Mouse (Mus musculus) limb, embryonic 13.5 days (tissue): ENCODE measurements at regions not wholly inside any gene's neighbourhood (a gene's known extent, or its start where the extent isn't known, plus 50 kb on each side); places are given as distances from the start of the nearest gene placed in this dataset.

Experiments
- ATAC-seq: fragments of 200-750 bp; cut with Nextera tagmentation; 2 replicates; pipeline ENCODE4 v1.8.0; 2017; ENCODE audit warnings: low read depth, moderate number of reproducible peaks, moderate TSS enrichment; ENCODE audit not compliant: low FRiP score
- H3K27ac ChIP-seq: fragments of 300-500 bp; sonication (generic); 2 replicates; pipeline ENCODE4 v1.5.1; 2015; ENCODE audit warnings: inconsistent platforms, mild to moderate bottlenecking, moderate library complexity
- H3K27me3 ChIP-seq: fragments of 300-500 bp; sonication (generic); 2 replicates; pipeline ENCODE4 v1.6.1; 2015; ENCODE audit warnings: mild to moderate bottlenecking, inconsistent platforms
- H3K36me3 ChIP-seq: fragments of 300-500 bp; sonication (generic); 2 replicates; pipeline ENCODE4 v1.6.1; 2015; ENCODE audit warnings: inconsistent platforms, mild to moderate bottlenecking, moderate library complexity
- H3K4me1 ChIP-seq: fragments of 300-500 bp; sonication (generic); 2 replicates; pipeline ENCODE4 v1.6.1; 2015; ENCODE audit warnings: inconsistent platforms
- H3K4me2 ChIP-seq: fragments of 300-500 bp; sonication (generic); replicated peaks from 2 replicates; pipeline ENCODE4 v1.6.1; 2015; ENCODE audit warnings: inconsistent platforms, mild to moderate bottlenecking, moderate library complexity
- H3K4me3 ChIP-seq: fragments of 300-500 bp; sonication (generic); 2 replicates; pipeline ENCODE4 v1.5.1; 2015; ENCODE audit warnings: moderate library complexity, mild to moderate bottlenecking, inconsistent platforms
- H3K9ac ChIP-seq: fragments of 300-500 bp; sonication (generic); 2 replicates; pipeline ENCODE4 v1.6.1; 2015; ENCODE audit warnings: mild to moderate bottlenecking, inconsistent platforms
- H3K9me3 ChIP-seq: fragments of 300-500 bp; sonication (generic); 2 replicates; pipeline ENCODE4 v1.6.1; 2016; ENCODE audit warnings: inconsistent platforms
- WGBS: fragments of 180-500 bp; shearing (Covaris S2); methylation state at CpG from one replicate; pipeline ENCODE4 v1.1.7; 2015; 5-methylcytosine and 5-hydroxymethylcytosine counted together

- WGBS = 39% methylated on average over 3 of the region's 3 CpGs
- no peak for ATAC-seq
- H3K4me1 ChIP-seq = peaks cover 19% of the 10 kb centered on the region
Observed at GRCm38 (mm10) chr13:25729327-25729892, 459.1 kb upstream of the Nrsn1 start.

DNA sequence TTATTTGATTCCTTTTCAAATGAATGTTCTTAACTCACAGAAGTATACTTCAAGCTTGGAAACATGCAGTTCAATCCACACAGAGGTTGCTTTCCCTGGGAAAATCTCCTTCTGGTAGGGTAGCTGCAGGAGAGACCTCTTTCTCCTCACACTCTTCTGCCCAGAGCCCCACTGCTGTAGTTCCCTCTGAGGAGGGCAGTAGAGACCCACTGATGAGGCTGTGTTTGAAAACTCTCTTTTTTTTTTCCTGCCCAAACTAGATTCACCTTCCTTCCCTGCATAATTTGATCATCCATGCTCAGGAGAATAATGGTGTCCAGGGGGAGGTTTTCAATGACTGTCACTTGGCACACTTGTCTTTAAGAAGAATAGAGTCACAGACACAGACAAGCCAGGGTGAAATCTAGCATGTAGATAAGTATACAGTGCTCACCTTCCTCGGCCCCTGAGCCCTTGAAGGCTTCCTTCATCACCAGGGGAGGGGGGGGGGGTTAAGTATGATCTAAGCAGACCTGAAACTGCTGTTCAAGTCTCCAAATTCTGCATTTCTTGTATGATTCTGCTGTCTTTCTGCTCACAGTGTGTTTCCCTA, 457.3 kb upstream of the Nrsn1 start:
- WGBS = 73% methylated on average over 1 of the region's 1 CpGs
- Histone ChIP-seq H3K36me3 (no peaks in the 10 kb centered on the region), H3K4me2 (no peak overlapping the region), H3K9me3 (no peaks in the 10 kb centered on the region), H3K27me3 (no peaks in the 10 kb centered on the region), H3K9ac (no peak overlapping the region), H3K4me3 (no peak overlapping the region), H3K27ac (no peak overlapping the region), H3K4me1 (peaks cover 29% of the 10 kb centered on the region)
- ATAC-seq = no peak

More at GRCm38 (mm10) chr13:25729327-25729892, 459.1 kb upstream of the Nrsn1 start:
- Histone ChIP-seq H3K27ac (no peak overlapping the region), H3K27me3 (no peaks in the 10 kb centered on the region), H3K9me3 (no peaks in the 10 kb centered on the region), H3K9ac (no peak overlapping the region), H3K36me3 (no peaks in the 10 kb centered on the region), H3K4me3 (no peak overlapping the region), H3K4me2 (no peak overlapping the region)

GRCm38 (mm10) chr13:25722595-25723525, 452.6 kb upstream of the Nrsn1 start:
- H3K9ac ChIP-seq = no peak overlapping the region
- 32% methylated on average over 4 of the region's 4 CpGs for WGBS
- no peak overlapping the region for H3K4me3 ChIP-seq
- H3K9me3 ChIP-seq = no peaks in the 10 kb centered on the region
- no peak for ATAC-seq
- no peaks in the 10 kb centered on the region for H3K36me3 ChIP-seq
- no peaks in the 10 kb centered on the region for H3K27me3 ChIP-seq
- H3K4me2 ChIP-seq = no peak overlapping the region
- peak overlapping the region; percentile 4; the same call in 1 of the 2 replicates for H3K27ac ChIP-seq
- peaks cover 15% of the 10 kb centered on the region; the same call in 1 of the 2 replicates for H3K4me1 ChIP-seq

DNA sequence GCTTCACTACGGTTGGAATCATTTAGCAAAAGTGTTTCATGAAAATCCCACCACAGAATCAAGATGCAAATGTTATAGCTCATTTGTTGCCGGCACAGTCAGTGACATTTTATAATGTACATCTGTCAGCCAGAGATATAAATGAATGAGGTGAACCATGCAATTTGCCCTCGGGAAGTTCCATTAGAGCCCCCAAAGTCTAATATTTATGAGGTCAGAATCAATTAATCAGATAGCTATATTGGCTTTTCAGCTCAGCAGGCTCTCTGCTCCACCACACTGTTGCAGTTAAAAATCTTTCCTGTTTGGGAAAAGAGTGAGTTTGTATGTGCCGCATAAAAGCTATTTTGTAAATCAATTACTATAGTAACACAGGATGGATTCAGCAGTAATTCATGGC, 430.7 kb upstream of the Nrsn1 start:
- no peaks in the 10 kb centered on the region for H3K9me3 ChIP-seq
- no peaks in the 10 kb centered on the region for H3K36me3 ChIP-seq
- no peak for ATAC-seq
- H3K9ac ChIP-seq = no peak overlapping the region
- H3K27ac ChIP-seq = no peak overlapping the region
- no peak overlapping the region for H3K4me2 ChIP-seq
- no peak overlapping the region for H3K4me3 ChIP-seq
- WGBS = 34% methylated on average over 4 of the region's 4 CpGs
- H3K4me1 ChIP-seq = no peaks in the 10 kb centered on the region; the same call in 1 of the 2 replicates
- H3K27me3 ChIP-seq = no peaks in the 10 kb centered on the region

- Histone ChIP-seq H3K9ac (no peak overlapping the region), H3K27me3 (no peaks in the 10 kb centered on the region), H3K9me3 (no peaks in the 10 kb centered on the region), H3K4me1 (no peaks in the 10 kb centered on the region), H3K27ac (no peak overlapping the region), H3K4me2 (no peak overlapping the region), H3K4me3 (no peak overlapping the region), H3K36me3 (no peaks in the 10 kb centered on the region)
- ATAC-seq = no peak
- WGBS = 75% methylated on average over 1 of the region's 1 CpGs
Observed at GRCm38 (mm10) chr13:25695956-25696355, 425.7 kb upstream of the Nrsn1 start.

DNA sequence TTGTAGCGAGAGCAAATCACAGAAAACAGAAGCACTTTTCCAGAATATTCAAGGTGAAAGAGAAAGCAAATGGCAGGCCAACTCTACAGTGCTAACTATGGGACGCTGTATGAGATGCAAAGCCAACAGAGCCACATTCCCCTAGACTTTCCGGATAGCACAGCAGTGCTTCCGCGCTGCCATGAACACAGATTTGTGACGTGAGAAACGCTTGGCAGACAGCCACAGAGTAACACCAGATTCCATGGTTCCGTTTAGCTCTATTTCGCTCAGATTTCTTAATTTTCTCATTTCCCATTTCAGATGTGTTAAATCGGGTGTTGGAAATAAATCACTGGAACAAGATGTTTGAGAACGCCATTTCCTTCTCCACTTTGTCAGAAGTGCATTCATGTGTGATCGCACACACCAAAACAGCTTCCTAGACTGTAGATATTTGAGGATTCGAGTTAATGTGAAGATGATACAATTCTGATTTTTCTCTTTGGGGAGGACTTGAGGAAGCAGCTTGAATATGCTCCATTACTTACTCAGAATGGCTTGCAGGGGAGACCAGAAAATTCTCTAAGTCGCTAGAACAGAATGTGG, 424.8 kb upstream of the Nrsn1 start:
- Histone ChIP-seq H3K36me3 (no peaks in the 10 kb centered on the region), H3K4me3 (no peak overlapping the region), H3K27me3 (no peaks in the 10 kb centered on the region), H3K9me3 (no peaks in the 10 kb centered on the region), H3K27ac (no peak overlapping the region), H3K4me1 (no peaks in the 10 kb centered on the region), H3K9ac (no peak overlapping the region), H3K4me2 (no peak overlapping the region)
- ATAC-seq = no peak
- 74% methylated on average over 14 of the region's 14 CpGs for WGBS

- no peak for ATAC-seq
- H3K9me3 ChIP-seq = no peaks in the 10 kb centered on the region; the same call in 1 of the 2 replicates
- H3K4me3 ChIP-seq = no peak overlapping the region
- no peaks in the 10 kb centered on the region for H3K27me3 ChIP-seq
- no peak overlapping the region for H3K9ac ChIP-seq
- no peak overlapping the region for H3K27ac ChIP-seq
- H3K36me3 ChIP-seq = no peaks in the 10 kb centered on the region
- WGBS = 90% methylated on average over 2 of the region's 2 CpGs
- H3K4me1 ChIP-seq = no peaks in the 10 kb centered on the region
- no peak overlapping the region for H3K4me2 ChIP-seq
Observed at GRCm38 (mm10) chr13:25678221-25678735, 408.0 kb upstream of the Nrsn1 start.

- 87% methylated on average over 6 of the region's 6 CpGs for WGBS
- no peak for ATAC-seq
- no peaks in the 10 kb centered on the region for H3K4me1 ChIP-seq
Observed at GRCm38 (mm10) chr13:25675208-25675607, 404.9 kb upstream of the Nrsn1 start.

GRCm38 (mm10) chr13:25666022-25666421, 395.7 kb upstream of the Nrsn1 start:
- H3K36me3 ChIP-seq = no peaks in the 10 kb centered on the region
- WGBS = 79% methylated on average over 3 of the region's 3 CpGs
- ATAC-seq = no peak
- no peaks in the 10 kb centered on the region for H3K9me3 ChIP-seq
- H3K4me1 ChIP-seq = no peaks in the 10 kb centered on the region
- H3K4me2 ChIP-seq = no peak overlapping the region
- no peak overlapping the region for H3K4me3 ChIP-seq
- no peak overlapping the region for H3K9ac ChIP-seq
- no peaks in the 10 kb centered on the region for H3K27me3 ChIP-seq
- H3K27ac ChIP-seq = no peak overlapping the region

More at GRCm38 (mm10) chr13:25675208-25675607, 404.9 kb upstream of the Nrsn1 start:
- no peak overlapping the region for H3K27ac ChIP-seq
- H3K4me2 ChIP-seq = no peak overlapping the region
- no peaks in the 10 kb centered on the region for H3K9me3 ChIP-seq
- no peak overlapping the region for H3K4me3 ChIP-seq
- H3K36me3 ChIP-seq = no peaks in the 10 kb centered on the region
- no peak overlapping the region for H3K9ac ChIP-seq
- H3K27me3 ChIP-seq = no peaks in the 10 kb centered on the region

DNA sequence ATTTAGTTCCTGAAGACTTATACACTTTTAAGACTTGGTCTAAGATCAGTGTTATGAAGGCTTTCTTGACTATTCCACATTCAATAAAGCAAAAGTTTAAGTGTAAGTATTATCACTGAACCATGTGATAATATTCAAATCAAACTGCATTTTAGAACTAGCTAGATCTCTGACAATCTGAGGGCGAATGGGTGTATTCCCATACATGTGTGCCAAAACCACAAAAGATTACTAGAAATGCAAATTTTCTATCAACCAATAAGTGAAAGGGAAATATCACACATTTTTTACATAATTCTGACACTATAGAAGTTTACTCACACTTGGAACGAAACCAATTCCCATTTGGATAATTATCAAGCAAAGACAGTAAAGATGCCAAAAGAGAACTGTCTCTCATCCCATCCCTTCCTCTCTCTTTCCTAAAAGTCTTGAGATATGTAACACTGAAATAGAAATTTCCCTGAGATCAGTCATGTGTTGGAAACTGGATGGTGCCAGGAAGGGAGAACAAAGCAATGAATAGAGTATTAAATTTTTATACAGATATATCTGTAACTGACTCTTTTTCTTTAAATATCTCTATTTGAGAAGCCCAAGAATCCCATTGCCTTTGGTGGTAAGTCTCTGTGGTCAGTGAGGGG, 394.8 kb upstream of the Nrsn1 start:
- Histone ChIP-seq H3K9me3 (no peaks in the 10 kb centered on the region), H3K9ac (no peak overlapping the region), H3K4me2 (no peak overlapping the region), H3K4me1 (no peaks in the 10 kb centered on the region), H3K4me3 (no peak overlapping the region), H3K36me3 (no peaks in the 10 kb centered on the region), H3K27me3 (no peaks in the 10 kb centered on the region), H3K27ac (no peak overlapping the region)
- WGBS = 85% methylated on average over 2 of the region's 2 CpGs
- ATAC-seq = no peak

DNA sequence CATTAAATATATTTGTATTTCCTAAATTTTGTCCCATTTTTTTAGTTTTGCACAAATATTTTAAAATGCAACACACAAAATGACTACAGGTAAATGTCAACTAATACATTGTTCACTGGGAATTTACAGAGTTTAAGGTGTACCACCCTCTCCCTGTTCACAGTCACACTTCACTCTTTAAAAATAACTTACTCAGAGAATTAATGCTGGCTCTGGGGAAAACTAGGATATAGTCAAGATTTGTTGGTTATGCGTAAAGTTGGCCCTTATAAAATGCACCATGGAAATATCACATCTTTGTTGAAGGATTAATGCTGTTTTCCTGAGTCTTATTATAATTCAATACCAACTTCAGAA, 378.1 kb upstream of the Nrsn1 start:
- WGBS = 31% methylated on average over 1 of the region's 1 CpGs
- peak; percentile 64 for ATAC-seq
- H3K9ac ChIP-seq = no peak overlapping the region
- H3K27me3 ChIP-seq = no peaks in the 10 kb centered on the region
- peaks cover 15% of the 10 kb centered on the region for H3K4me1 ChIP-seq
- H3K9me3 ChIP-seq = no peaks in the 10 kb centered on the region
- no peak overlapping the region for H3K4me2 ChIP-seq
- no peak overlapping the region for H3K4me3 ChIP-seq
- peak overlapping the region; percentile 79; the same call in 1 of the 2 replicates for H3K27ac ChIP-seq
- no peaks in the 10 kb centered on the region for H3K36me3 ChIP-seq
